Mouse (Mus musculus): ENCODE measurements around the gene Hck.

GRCm38 (mm10) chr2:153168134-153168820 lies 60.0 kb downstream of the Hck start:
- TF ChIP-seq CTCF (IDR thresholded peaks at IDR 0.05; ENCODE audit: low read depth, low read length): no peak
- no peak for TF ChIP-seq POLR2A (IDR thresholded peaks at IDR 0.05; ENCODE audit: insufficient read depth, low read length)
